Mouse (Mus musculus): ENCODE results near the gene Mrgpra1.
"Not testable (repeated sequence)": the region's sequence is repeated elsewhere in the genome, so short reads cannot be mapped to it uniquely, and the experiment has no call there.

The Mrgpra1 gene

GRCm38 (mm10) chr7:47354140-47354539, at the start of gene Mrgpra1:
TSS of gene Mrgpra1 (minus strand) at chr7:47354240.
- DNase-seq (ENCODE audit: low spot score) = no peak

- no peak for DNase-seq (ENCODE audit: low spot score)
Observed at GRCm38 (mm10) chr7:47401125-47401524, 47.1 kb upstream of the Mrgpra1 start.

DNA sequence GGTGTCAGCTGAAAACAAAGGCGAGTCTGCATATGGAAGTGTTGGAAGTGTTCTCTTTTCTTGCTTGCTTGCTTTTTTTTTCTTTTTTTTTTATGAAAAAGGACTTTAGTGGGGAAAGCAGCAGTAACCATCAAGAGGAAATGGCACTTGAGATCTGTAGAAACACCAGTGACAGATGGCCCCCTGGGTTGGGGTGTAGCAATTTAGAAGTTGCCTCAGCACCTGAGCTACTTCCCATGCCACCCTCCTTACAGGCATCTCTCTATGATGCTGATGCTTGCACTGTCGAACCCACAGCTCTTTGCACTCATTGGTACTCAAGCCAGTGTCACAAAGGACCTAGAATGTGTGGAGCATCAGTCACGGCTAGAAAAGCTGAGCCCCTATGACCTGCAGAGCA, 5.6 kb downstream of the Mrgpra1 start:
- no peak for DNase-seq (ENCODE audit: low spot score)

DNA sequence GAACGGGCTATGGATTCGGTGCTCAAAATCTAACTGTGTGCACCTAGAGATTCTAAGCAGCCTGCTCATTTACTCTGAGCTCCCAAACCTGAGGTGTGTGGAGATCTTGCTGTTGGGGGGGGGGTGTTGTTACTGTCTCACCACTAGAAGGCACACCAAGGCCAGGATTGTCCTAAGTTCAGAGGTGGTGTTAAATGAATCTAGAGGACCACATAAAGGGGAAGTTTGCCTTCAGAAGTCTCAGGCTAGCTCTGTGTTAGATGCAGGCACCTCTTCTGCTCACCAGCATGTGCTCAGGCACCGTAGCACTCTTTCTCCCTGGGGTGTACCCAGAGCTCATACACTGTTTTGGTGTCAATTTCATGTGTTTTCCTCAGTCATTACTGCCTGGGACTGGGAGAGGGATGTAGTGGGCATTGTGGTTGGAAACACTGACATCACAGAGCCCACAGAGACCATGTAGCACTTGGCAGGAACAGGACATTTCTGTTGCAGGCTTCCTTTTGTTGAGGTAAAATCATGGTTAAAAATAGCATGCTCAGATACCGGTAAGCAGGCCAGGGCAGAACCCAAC, 8.0 kb downstream of the Mrgpra1 start:
- DNase-seq (ENCODE audit: low spot score) = no peak

GRCm38 (mm10) chr7:47341887-47342286, 12.2 kb downstream of the Mrgpra1 start:
- DNase-seq (ENCODE audit: low spot score) = not testable (repeated sequence)

DNA sequence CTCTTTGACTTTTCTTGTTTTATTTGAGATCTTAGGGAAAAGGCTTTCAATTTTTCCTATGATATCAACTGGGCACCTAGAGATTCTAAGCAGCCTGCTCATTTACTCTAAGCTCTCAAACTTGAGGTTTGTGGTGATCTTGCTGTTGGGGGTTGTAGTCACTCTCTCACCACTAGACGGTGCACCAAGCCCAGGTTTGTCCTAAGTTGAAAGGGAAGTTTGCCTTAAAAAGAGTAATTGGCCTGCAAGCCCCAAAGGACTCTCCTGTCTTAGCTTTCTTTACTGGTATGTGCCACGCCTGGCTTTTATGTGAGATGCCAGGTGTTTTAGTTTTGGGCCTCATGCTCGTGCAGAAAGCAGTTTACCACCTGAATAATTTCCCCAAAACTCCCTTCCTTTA, 12.7 kb downstream of the Mrgpra1 start:
- DNase-seq (ENCODE audit: low spot score) = not testable (repeated sequence)

- no peak for DNase-seq (ENCODE audit: low spot score)
Observed at GRCm38 (mm10) chr7:47318299-47318698, 35.7 kb downstream of the Mrgpra1 start.

GRCm38 (mm10) chr7:47312289-47312688, 41.8 kb downstream of the Mrgpra1 start:
- no peak for DNase-seq (ENCODE audit: low spot score)

- no peak for DNase-seq (ENCODE audit: low spot score)
Observed at GRCm38 (mm10) chr7:47309855-47310254, 44.2 kb downstream of the Mrgpra1 start.

GRCm38 (mm10) chr7:47304661-47305060, 49.4 kb downstream of the Mrgpra1 start:
- DNase-seq (ENCODE audit: low spot score) = not testable (repeated sequence)

DNA sequence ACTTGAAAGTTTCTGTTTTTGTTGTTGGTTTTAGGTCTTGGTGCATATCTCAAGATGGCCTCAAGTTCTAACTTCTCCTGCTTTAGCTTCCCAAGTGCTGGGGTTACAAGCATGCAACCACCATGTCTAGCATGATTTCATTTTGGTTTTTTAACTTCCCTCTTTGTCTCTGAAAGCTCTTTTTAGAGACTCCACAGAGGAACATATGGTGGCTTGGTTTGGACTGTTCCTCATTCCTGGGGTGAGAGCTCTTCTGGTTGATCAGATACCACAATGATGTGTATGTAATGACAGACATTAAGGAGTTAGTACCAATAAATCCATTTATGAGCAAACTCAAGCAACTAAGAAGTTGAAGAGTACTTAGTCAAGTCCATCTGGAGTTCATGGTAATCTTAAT, 54.4 kb downstream of the Mrgpra1 start:
- DNase-seq (ENCODE audit: low spot score) = not testable (repeated sequence)

Measured in T-cell, adult 2 months (primary cell).